Mouse (Mus musculus): ENCODE measurements around the gene Sept12. TPM values are rescaled to one million over a fixed set of nuclear protein-coding genes. Genes with fewer than 3 reads are reported as not detected.
A peak's percentile ranks its signal among the peaks of the same experiment; 100 is the strongest.

Sept12 gene
- polyA plus RNA-seq (2014; fragmentation: Nextera tagmentation; extraction: Ambion mirVana) = 0.22 TPM in 1 of 2 replicates, not detected in the other

- no peak for ATAC-seq (ENCODE audit: low read depth)
- Histone ChIP-seq H3K4me3 (ENCODE audit: low read depth, low read length) (no peak within 1 kb of the TSS), H3K36me3 (ENCODE audit: control insufficient read depth, insufficient read depth, low read length) (no peaks in the 10 kb centered on the region), H3K27ac (replicated peaks; ENCODE audit: low read depth, low read length) (no peak within 1 kb of the TSS), H3K4me2 (ENCODE audit: low read depth, low read length) (no peak within 1 kb of the TSS), H3K9me3 (ENCODE audit: control insufficient read depth, low read length) (no peaks in the 10 kb centered on the region), H3K4me1 (ENCODE audit: control insufficient read depth, insufficient read depth, low read length) (no peaks in the 10 kb centered on the region), H3K9ac (ENCODE audit: low read depth, low read length) (no peak within 1 kb of the TSS), H3K27me3 (replicated peaks; ENCODE audit: control insufficient read depth, insufficient read depth, low read length) (no peaks in the 10 kb centered on the region)
- WGBS = 28% methylated on average over 3 of the region's 3 CpGs
- peak; percentile 13 for DNase-seq (ENCODE audit: low spot score)
Observed at GRCm38 (mm10) chr16:4997553-4997952, at the start of gene Sept12. TSS of gene Sept12 (minus strand) at chr16:4997852.

DNA sequence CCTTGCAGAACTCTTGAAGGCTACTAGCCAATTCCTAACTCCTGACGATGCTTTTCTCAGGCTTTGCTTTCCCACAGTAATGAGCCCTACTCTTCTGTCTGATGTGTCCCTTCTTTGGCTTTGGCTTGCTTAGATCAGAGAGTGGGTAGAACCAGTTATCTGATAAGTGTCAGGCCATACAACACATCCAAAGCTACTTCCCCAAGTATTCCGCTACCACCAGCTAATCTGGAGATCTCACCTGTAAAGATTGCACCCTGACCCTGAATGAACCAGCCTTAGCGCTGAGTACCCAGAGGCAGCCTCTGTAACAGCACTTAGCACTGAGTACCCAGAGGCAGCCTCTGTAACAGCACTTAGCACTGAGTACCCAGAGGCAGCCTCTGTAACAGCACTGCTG lies 47.7 kb upstream of the Sept12 start:
- no peak overlapping the region for H3K9ac ChIP-seq (ENCODE audit: low read depth, low read length)
- no peaks in the 10 kb centered on the region for H3K27me3 ChIP-seq (replicated peaks; ENCODE audit: control insufficient read depth, insufficient read depth, low read length)
- ATAC-seq (ENCODE audit: low read depth) = no peak
- peaks cover 75% of the 10 kb centered on the region for H3K36me3 ChIP-seq (ENCODE audit: control insufficient read depth, insufficient read depth, low read length)
- H3K4me3 ChIP-seq (ENCODE audit: low read depth, low read length) = no peak overlapping the region
- no peaks in the 10 kb centered on the region for H3K9me3 ChIP-seq (ENCODE audit: control insufficient read depth, low read length)
- 91% methylated on average over 3 of the region's 3 CpGs for whole genome bisulfite sequencing
- no peak for DNase-seq (ENCODE audit: low spot score)
- H3K27ac ChIP-seq (replicated peaks; ENCODE audit: low read depth, low read length) = no peak overlapping the region
- peaks cover 14% of the 10 kb centered on the region for H3K4me1 ChIP-seq (ENCODE audit: control insufficient read depth, insufficient read depth, low read length)
- no peak overlapping the region for H3K4me2 ChIP-seq (ENCODE audit: low read depth, low read length)

DNA sequence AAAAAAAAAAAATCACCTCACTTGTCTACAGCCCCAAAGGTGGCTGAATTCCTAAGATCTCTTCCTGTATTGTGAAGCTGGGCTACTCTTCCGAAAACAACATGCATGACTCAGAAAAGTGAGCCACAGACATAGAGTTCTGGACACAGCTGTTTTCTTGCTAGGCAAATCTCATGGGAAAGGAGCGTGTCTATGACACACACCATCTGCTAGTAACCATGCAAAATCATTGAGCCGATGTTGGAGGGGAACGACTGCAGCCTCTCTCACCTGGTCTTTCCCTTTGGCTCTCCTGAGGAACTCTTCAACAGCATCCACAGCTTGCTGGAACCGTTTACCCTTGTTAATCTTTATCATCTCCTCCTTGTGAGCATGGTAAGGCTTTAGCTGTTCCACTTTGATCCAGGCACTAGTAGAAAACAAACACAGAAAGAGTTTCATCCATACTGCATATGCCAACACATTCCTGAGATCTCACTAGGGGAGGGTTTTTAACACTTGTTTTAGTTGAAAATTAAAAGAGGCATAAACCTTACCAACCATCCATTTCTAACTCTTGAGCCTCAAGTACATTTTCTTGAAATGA lies 39.1 kb upstream of the Sept12 start:
- no peak overlapping the region for H3K4me3 ChIP-seq (ENCODE audit: low read depth, low read length)
- H3K27me3 ChIP-seq (replicated peaks; ENCODE audit: control insufficient read depth, insufficient read depth, low read length) = no peaks in the 10 kb centered on the region
- DNase-seq (ENCODE audit: low spot score) (peak; percentile 21), ATAC-seq (ENCODE audit: low read depth) (no peak)
- H3K27ac ChIP-seq (replicated peaks; ENCODE audit: low read depth, low read length) = no peak overlapping the region
- H3K9ac ChIP-seq (ENCODE audit: low read depth, low read length) = no peak overlapping the region
- H3K9me3 ChIP-seq (ENCODE audit: control insufficient read depth, low read length) = no peaks in the 10 kb centered on the region
- 79% methylated on average over 5 of the region's 5 CpGs for WGBS
- H3K4me2 ChIP-seq (ENCODE audit: low read depth, low read length) = no peak overlapping the region
- H3K36me3 ChIP-seq (ENCODE audit: control insufficient read depth, insufficient read depth, low read length) = peaks cover 95% of the 10 kb centered on the region
- H3K4me1 ChIP-seq (ENCODE audit: control insufficient read depth, insufficient read depth, low read length) = no peaks in the 10 kb centered on the region

- no peak for DNase-seq (ENCODE audit: low spot score)
- Histone ChIP-seq H3K4me2 (ENCODE audit: low read depth, low read length) (no peak overlapping the region), H3K36me3 (ENCODE audit: control insufficient read depth, insufficient read depth, low read length) (peaks cover 95% of the 10 kb centered on the region), H3K4me1 (ENCODE audit: control insufficient read depth, insufficient read depth, low read length) (no peaks in the 10 kb centered on the region), H3K4me3 (ENCODE audit: low read depth, low read length) (no peak overlapping the region), H3K9ac (ENCODE audit: low read depth, low read length) (no peak overlapping the region), H3K27me3 (replicated peaks; ENCODE audit: control insufficient read depth, insufficient read depth, low read length) (no peaks in the 10 kb centered on the region), H3K27ac (replicated peaks; ENCODE audit: low read depth, low read length) (no peak overlapping the region), H3K9me3 (ENCODE audit: control insufficient read depth, low read length) (no peaks in the 10 kb centered on the region)
- ATAC-seq (ENCODE audit: low read depth) = no peak
- 91% methylated on average over 3 of the region's 3 CpGs for WGBS
Observed at GRCm38 (mm10) chr16:5035591-5035990, 37.9 kb upstream of the Sept12 start.

DNA sequence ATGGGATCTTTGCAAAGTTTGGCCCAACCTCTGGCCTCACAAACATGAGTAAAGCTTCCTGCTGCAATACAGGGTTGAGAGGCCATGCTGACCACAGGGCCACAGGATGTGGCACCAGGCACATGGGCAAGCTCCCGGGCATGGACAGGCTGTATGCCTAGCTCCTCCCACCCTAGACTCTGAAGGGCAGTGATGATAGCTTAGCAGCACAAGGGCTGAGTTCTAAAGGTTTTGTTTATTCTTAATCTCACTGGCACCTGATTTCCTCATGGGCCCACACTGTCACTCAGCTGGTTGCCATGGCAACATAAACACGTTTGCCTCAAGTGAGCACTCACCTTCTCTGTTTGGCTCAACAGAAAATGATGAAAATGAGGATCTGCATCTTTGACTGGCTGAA lies 32.2 kb upstream of the Sept12 start:
- H3K4me3 ChIP-seq (ENCODE audit: low read depth, low read length) = no peak overlapping the region
- 65% methylated on average over 2 of the region's 2 CpGs for WGBS
- ATAC-seq (ENCODE audit: low read depth) (no peak), DNase-seq (ENCODE audit: low spot score) (peak; percentile 3)
- no peak overlapping the region for H3K9ac ChIP-seq (ENCODE audit: low read depth, low read length)
- H3K4me1 ChIP-seq (ENCODE audit: control insufficient read depth, insufficient read depth, low read length) = no peaks in the 10 kb centered on the region
- no peak overlapping the region for H3K4me2 ChIP-seq (ENCODE audit: low read depth, low read length)
- peaks cover 100% of the 10 kb centered on the region for H3K36me3 ChIP-seq (ENCODE audit: control insufficient read depth, insufficient read depth, low read length)
- no peaks in the 10 kb centered on the region for H3K9me3 ChIP-seq (ENCODE audit: control insufficient read depth, low read length)
- no peak overlapping the region for H3K27ac ChIP-seq (replicated peaks; ENCODE audit: low read depth, low read length)
- H3K27me3 ChIP-seq (replicated peaks; ENCODE audit: control insufficient read depth, insufficient read depth, low read length) = no peaks in the 10 kb centered on the region

GRCm38 (mm10) chr16:5024021-5024420 lies 26.4 kb upstream of the Sept12 start:
- Histone ChIP-seq H3K4me2 (ENCODE audit: low read depth, low read length) (no peak overlapping the region), H3K27me3 (replicated peaks; ENCODE audit: control insufficient read depth, insufficient read depth, low read length) (no peaks in the 10 kb centered on the region), H3K4me3 (ENCODE audit: low read depth, low read length) (no peak overlapping the region), H3K36me3 (ENCODE audit: control insufficient read depth, insufficient read depth, low read length) (peaks cover 98% of the 10 kb centered on the region), H3K4me1 (ENCODE audit: control insufficient read depth, insufficient read depth, low read length) (no peaks in the 10 kb centered on the region), H3K27ac (replicated peaks; ENCODE audit: low read depth, low read length) (no peak overlapping the region), H3K9me3 (ENCODE audit: control insufficient read depth, low read length) (no peaks in the 10 kb centered on the region), H3K9ac (ENCODE audit: low read depth, low read length) (no peak overlapping the region)
- DNase-seq (ENCODE audit: low spot score) = no peak
- ATAC-seq (ENCODE audit: low read depth) = no peak
- WGBS = 94% methylated on average over 3 of the region's 3 CpGs

DNA sequence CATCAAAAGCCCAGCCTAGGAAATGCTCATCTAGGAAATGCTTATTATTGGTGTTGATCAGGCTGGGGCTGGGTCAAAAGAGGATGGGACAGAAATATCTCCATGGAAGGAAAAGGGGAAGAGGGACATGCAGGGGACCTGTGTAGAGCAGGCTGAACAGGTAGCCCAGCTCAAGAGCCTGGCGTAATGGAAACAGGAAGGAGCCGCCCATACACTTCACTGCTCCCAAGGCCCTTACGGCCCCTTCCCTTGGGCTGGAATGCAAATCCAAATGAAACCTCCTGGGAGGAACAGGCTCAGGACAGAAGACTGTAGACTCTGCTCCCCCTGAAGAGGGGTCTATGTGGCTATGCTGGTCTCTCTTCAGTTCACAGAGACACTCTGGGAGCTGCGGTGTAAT lies 16.9 kb upstream of the Sept12 start:
- WGBS = 96% methylated on average over 4 of the region's 4 CpGs

DNA sequence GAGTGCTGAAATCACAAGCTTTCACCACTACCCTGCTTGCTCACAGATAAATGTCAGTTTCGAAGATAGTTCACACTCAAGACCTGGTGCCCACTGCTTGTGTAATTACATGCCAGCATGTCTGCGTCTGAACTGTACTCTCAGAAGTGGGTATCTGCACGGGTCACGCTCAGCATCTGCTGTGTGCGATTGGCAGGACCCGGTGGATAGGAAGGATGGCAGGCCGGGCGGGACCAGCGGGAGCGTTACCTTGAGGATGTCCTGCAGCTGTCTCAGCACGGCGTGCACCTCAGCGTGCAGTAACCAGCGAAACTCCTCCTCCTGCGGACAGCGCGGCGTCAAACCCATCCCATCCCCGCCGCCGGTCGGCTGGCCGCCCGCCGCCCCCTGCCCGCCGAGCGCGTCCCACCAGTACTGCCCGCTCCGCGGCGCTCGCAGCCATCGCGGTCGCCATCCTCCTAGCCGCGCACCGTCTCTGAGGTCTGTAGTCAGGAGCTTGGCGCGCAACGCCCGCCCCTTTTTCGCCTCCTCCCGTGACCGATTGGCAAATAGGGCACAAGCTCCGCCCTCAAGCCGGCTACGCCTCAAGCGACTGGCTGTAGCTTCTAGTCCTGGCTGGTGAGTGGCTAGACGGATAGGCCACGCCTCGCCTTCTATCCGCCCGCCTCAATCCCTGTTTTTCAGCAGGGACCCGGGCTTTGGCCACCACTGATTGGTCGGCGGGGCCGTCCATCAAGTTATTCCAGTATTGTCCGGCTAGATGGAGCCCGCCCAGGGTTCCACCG lies 15.6 kb upstream of the Sept12 start, which contains the start of gene Rogdi:
Rogdi (minus strand) TSS at position 500 of the 785 bp plus-strand sequence.
- H3K9ac ChIP-seq (ENCODE audit: low read depth, low read length) = peak within 1 kb of the TSS; percentile 70
- no peaks in the 10 kb centered on the region for H3K9me3 ChIP-seq (ENCODE audit: control insufficient read depth, low read length)
- ATAC-seq (ENCODE audit: low read depth) (peak; percentile 99), DNase-seq (ENCODE audit: low spot score) (peak; percentile 100)
- H3K27me3 ChIP-seq (replicated peaks; ENCODE audit: control insufficient read depth, insufficient read depth, low read length) = no peaks in the 10 kb centered on the region
- peak within 1 kb of the TSS; percentile 50 for H3K27ac ChIP-seq (replicated peaks; ENCODE audit: low read depth, low read length)
- peaks cover 45% of the 10 kb centered on the region for H3K36me3 ChIP-seq (ENCODE audit: control insufficient read depth, insufficient read depth, low read length)
- WGBS = under 1% methylated on average over 39 of the region's 63 CpGs
- peak within 1 kb of the TSS; percentile 67 for H3K4me3 ChIP-seq (ENCODE audit: low read depth, low read length)
- peak within 1 kb of the TSS; percentile 74 for H3K4me2 ChIP-seq (ENCODE audit: low read depth, low read length)
- no peaks in the 10 kb centered on the region for H3K4me1 ChIP-seq (ENCODE audit: control insufficient read depth, insufficient read depth, low read length)

More for the DNA sequence above, 16.9 kb upstream of the Sept12 start:
- Histone ChIP-seq H3K4me3 (ENCODE audit: low read depth, low read length) (no peak overlapping the region), H3K4me1 (ENCODE audit: control insufficient read depth, insufficient read depth, low read length) (no peaks in the 10 kb centered on the region), H3K27ac (replicated peaks; ENCODE audit: low read depth, low read length) (0 out of 2 replicates have a peak overlapping the region, but pooled peaks have one; percentile 33), H3K9me3 (ENCODE audit: control insufficient read depth, low read length) (no peaks in the 10 kb centered on the region), H3K27me3 (replicated peaks; ENCODE audit: control insufficient read depth, insufficient read depth, low read length) (no peaks in the 10 kb centered on the region), H3K36me3 (ENCODE audit: control insufficient read depth, insufficient read depth, low read length) (peaks cover 58% of the 10 kb centered on the region), H3K4me2 (ENCODE audit: low read depth, low read length) (no peak overlapping the region), H3K9ac (ENCODE audit: low read depth, low read length) (no peak overlapping the region)
- ATAC-seq (ENCODE audit: low read depth) (no peak), DNase-seq (ENCODE audit: low spot score) (no peak)
